Mouse (Mus musculus): ENCODE measurements around the gene Tkt. TPM values are rescaled to one million over a fixed set of nuclear protein-coding genes. Genes with fewer than 3 reads are reported as not detected.
A peak's percentile ranks its signal among the peaks of the same experiment; 100 is the strongest.

Tkt gene
- total RNA-seq, 2 experiments from 2014 or later = 195 to 517 TPM

- ATAC-seq (ENCODE audit: poor library complexity, severe bottlenecking) = no peak
Measured at GRCm38 (mm10) chr14:30551981-30552380, 3.8 kb downstream of the Tkt start.

DNA sequence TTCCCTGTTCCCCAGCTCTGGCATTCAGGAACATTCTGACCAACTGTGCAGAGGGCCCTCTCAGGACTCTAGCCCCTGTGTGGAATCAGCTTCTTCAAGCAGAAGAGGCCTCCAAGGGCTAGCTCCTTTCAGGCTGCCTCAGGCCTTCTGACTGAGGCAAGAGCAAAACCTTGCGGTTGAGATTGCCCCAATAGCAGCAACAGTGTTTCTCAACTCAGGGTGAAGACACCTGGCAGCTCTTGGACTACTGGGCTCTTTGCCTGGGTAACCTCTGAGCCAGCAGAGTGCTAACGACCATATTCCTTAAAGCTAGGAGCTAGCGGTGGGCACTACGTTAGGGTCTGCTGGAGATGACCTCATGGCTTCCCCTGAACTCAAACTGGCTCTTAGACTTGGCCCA is 5.0 kb downstream of the Tkt start:
- ATAC-seq (ENCODE audit: poor library complexity, severe bottlenecking) = peak; percentile 67

- ATAC-seq (ENCODE audit: poor library complexity, severe bottlenecking) = no peak
Measured at GRCm38 (mm10) chr14:30556651-30557050, 8.5 kb downstream of the Tkt start.

DNA sequence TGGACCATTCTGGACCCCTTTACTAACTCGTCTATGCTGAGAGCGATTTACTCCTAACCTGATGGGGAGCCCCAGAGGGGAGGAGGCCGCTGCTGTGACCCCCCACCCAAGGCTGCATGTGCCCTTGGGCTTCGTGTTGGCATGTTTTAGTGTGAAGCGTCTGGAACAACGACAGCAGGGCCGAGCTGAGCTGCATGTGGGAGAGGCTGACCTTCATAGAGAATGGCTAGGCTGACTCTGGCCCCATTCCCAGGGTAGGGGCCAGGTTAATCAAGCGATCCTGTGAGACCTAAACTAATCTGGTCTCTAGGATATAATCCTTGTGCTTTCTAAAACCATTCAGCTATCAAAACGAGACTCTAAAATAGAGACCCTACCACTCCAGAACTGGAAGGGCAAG is 9.6 kb downstream of the Tkt start:
- no peak for ATAC-seq (ENCODE audit: poor library complexity, severe bottlenecking)

GRCm38 (mm10) chr14:30559321-30559850 is 11.2 kb downstream of the Tkt start:
- no peak for ATAC-seq (ENCODE audit: poor library complexity, severe bottlenecking)

GRCm38 (mm10) chr14:30560803-30561389 is 12.7 kb downstream of the Tkt start:
- ATAC-seq (ENCODE audit: poor library complexity, severe bottlenecking) = no peak

GRCm38 (mm10) chr14:30561470-30562187 is 13.5 kb downstream of the Tkt start:
- ATAC-seq (ENCODE audit: poor library complexity, severe bottlenecking) = no peak

- no peak for ATAC-seq (ENCODE audit: poor library complexity, severe bottlenecking)
Measured at GRCm38 (mm10) chr14:30562343-30562742, 14.2 kb downstream of the Tkt start.

DNA sequence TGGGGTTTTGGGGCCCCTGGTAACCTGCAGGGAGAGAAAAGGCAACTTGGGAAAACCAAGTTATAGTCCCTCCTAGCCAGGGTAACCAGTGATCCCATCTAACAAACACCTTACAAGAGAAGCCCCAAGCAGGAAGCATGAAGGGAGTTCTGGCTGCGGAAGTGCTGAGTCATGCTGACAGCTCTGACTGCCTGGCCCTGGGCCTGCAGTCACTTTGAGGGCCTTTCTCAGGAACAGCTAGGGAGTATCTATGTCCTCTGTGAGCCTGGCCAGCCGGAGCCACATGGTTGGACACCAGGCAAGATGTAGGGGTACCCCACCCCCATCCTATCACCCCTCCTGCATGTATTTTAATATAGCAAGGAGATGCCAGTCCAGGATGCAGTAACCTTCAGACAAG is 16.3 kb downstream of the Tkt start:
- peak; percentile 55 for ATAC-seq (ENCODE audit: poor library complexity, severe bottlenecking)

DNA sequence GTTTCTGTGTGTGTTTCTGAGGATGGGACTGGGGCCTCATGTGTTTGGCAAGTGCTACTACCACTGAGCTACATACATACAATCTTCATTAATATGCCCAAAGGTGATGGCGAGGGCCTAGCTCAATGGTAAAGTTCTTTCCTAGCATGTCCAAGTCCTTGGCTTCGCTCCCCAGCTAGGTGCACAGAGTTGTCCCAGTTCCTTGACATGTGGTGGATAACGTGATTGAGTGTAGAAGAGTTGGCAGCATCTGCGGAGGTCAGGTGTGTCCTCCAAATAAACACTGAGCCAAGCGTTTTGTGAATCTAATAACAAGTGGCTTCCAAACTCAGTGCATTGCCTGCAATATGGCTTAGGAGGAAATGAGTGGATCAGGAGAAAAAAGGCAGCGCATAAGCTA is 18.2 kb downstream of the Tkt start:
- ATAC-seq (ENCODE audit: poor library complexity, severe bottlenecking) = no peak

GRCm38 (mm10) chr14:30568016-30568415 is 19.9 kb downstream of the Tkt start:
- no peak for ATAC-seq (ENCODE audit: poor library complexity, severe bottlenecking)

- ATAC-seq (ENCODE audit: poor library complexity, severe bottlenecking) = no peak
Measured at GRCm38 (mm10) chr14:30570303-30570702, 22.1 kb downstream of the Tkt start.

GRCm38 (mm10) chr14:30572253-30572652 is 24.1 kb downstream of the Tkt start:
- no peak for ATAC-seq (ENCODE audit: poor library complexity, severe bottlenecking)

DNA sequence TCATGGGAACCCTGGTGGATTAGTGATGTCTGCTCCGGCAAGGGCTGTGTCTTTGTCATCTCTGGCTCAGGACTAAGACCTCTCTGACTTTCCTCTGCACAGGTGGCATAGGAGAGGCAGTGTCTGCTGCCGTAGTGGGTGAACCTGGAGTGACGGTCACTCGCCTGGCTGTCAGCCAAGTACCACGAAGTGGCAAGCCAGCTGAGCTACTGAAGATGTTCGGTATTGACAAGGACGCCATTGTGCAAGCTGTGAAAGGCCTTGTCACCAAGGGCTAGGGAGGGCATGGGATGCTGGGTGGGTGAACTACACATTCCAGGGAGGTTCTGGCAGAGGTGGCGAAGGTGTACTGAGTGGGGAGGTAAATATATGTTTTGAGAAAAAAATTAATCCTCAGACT is 25.1 kb downstream of the Tkt start:
- no peak for ATAC-seq (ENCODE audit: poor library complexity, severe bottlenecking)

DNA sequence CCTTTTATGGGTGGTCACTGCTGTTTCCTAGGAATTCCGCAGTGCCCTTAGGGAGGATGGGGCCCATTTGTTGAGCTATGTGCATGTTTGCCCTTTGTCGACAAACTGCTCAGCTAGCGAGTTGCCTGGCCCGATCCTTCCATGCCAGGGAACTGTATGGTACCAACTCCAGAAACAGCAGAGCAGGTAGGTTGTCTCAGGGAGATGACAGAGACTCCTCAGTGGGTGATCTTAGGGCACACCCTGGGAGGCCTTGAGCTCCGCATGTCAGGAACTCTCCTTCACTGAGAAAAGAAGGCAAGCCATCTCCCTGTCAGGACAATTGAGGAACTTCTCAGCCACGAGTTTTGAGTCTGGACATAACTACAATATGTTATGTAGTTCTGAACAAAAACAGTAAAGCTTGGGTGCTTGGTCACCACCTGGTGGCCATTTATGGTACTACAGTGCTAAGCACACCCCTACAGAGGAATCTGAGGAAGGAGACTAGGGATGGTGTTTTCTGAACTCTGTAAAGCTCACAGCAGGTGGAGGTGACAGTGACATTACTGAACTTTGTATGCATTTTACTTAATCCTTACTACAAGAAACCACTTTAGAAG is 25.9 kb downstream of the Tkt start:
- peak; percentile 74 for ATAC-seq (ENCODE audit: poor library complexity, severe bottlenecking)

DNA sequence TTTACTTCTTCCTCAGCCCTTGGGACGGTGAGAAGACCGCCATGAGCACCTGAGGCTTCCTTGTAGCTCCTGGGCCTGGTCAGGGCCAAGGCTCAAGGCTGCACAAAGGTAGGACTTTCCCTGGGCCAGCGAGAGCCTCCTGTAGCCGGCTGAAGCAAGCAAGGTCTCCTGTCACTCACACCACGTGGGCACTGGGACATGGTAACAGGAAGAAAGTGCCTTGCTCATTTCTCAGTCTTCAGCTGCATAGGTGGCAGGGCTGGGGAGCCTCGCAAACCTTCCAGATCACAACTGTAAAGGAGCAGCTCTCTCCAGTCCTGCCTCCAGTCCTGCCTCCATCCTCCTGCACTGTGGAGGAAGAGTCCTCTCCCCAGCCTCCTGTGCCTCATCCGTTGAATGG is 27.6 kb downstream of the Tkt start:
- no peak for ATAC-seq (ENCODE audit: poor library complexity, severe bottlenecking)

DNA sequence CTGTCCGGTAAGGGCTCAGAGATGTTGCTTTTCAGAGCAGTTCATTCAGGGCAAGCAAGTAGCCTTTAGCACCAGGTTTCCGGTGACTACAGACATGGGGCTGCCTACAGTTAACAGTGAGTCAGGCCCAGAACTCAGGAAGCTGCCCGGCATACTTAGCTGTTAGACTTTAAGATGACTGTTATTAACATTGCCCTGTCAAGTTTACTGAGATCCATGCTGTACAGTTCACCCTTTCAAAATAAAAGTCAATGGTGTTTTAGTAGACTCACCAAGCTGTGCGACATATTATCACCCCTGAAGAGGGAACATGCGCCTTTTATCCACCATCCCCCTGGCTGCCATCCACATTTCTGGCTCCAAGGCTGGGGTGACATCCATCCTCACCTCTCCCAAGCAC is 28.1 kb downstream of the Tkt start:
- no peak for ATAC-seq (ENCODE audit: poor library complexity, severe bottlenecking)

DNA sequence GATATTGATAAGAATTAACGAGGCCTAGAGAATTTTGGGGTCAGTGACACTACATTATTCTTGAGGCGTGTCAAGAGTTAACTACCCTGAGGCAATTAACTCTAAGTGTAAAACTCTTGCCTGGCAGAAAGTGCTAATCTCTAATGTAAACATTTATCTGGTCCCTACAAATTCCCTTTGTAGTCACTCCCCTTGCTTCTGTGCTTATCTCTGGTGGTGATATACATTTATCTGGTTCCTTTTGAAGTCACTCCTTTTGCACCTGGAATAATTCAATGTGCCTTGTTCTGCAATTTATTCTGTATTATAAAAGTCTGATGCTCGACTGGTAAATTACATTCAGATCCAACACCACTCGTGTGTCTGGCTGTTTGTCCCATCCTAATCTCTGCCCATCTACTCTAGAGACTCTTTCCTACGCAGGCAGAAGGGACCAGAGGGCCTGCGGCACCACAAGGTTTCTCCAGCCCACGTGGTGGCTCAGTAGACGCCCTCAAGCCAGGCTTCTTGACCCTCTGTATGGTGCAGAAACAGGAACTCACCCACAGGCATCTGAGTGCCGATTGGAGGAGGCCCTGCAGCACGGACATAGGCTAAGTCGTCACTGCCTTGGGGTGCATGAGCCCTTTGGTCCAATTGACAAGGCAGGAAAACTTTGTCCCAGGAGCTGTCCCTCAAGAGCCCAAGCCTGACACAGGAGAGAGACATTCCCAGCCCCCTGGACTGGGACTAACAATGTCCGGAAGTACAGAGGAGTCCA is 29.3 kb downstream of the Tkt start:
- ATAC-seq (ENCODE audit: poor library complexity, severe bottlenecking) = peak; percentile 78

GRCm38 (mm10) chr14:30579180-30579579 is 31.0 kb downstream of the Tkt start:
- ATAC-seq (ENCODE audit: poor library complexity, severe bottlenecking) = peak; percentile 67

DNA sequence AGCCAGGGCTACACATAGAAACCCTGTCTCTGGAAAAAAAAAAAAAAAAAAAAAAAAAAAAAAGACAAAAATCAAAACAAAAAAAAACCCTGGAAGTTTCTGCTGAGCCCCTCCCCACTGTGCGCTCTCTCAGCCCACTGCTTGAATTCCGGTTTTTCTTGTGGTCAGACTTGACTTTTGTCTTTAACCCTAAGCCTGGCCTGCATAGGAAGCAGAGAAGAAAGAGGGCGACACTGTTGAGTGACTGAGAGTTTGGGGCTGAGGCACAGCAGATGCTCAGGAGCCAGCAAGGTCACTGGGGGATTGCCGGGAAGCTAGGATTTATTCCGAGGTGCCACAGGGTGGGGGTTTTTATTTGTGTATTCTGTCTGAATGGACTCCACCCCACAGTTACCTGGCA is 31.7 kb downstream of the Tkt start:
- ATAC-seq (ENCODE audit: poor library complexity, severe bottlenecking) = peak; percentile 31; the same call in 1 of the 2 replicates

- ATAC-seq (ENCODE audit: poor library complexity, severe bottlenecking) = no peak
Measured at GRCm38 (mm10) chr14:30581238-30581637, 33.1 kb downstream of the Tkt start.
